Comparison of ENCODE assay signal across 17 mouse cellular contexts in genomic region chr11:95814101-95814500, GRCm38 (mm10). TPM values are rescaled to one million over a fixed set of nuclear protein-coding genes. Genes with fewer than 3 reads are reported as not detected.
"Had no signal": no experiment of that assay in that cellular context is flagged by ENCODE, and none has a peak within 500 bp of the region (broad histone marks: within the 10 kb centered on the region; RNA-seq: fewer than 3 reads in every experiment).

No protein-coding gene starts in this region.

- H3K27ac ChIP-seq: neural tube, embryonic 13.5 days; neural tube, embryonic 15.5 days; stomach, embryonic 15.5 days; stomach, postnatal 0 days had no signal

- H3K9me3 ChIP-seq: neural tube, embryonic 13.5 days; neural tube, embryonic 15.5 days; stomach, embryonic 15.5 days had no signal

- H3K9ac ChIP-seq: neural tube, embryonic 13.5 days; neural tube, embryonic 15.5 days; stomach, embryonic 15.5 days had no signal

- H3K27me3 ChIP-seq: neural tube, embryonic 13.5 days; neural tube, embryonic 15.5 days; stomach, embryonic 15.5 days had no signal

- H3K4me3 ChIP-seq: neural tube, embryonic 13.5 days; neural tube, embryonic 15.5 days; stomach, embryonic 15.5 days had no signal

- H3K4me1 ChIP-seq: neural tube, embryonic 15.5 days; stomach, embryonic 15.5 days had no signal

- DNase-seq: retina, postnatal 1 day; right cerebral cortex, adult 18-20 months; right cerebral cortex, postnatal 14 days; right cerebral cortex, postnatal 25 days; right cerebral cortex, postnatal 4 days; spleen, adult 18-20 months; thymus, adult 18-20 months; thymus, adult 2 months; thymus, postnatal 14 days; thymus, postnatal 25 days; thymus, postnatal 36 days; thymus, postnatal 4 days had no signal

- H3K36me3 ChIP-seq: neural tube, embryonic 13.5 days; neural tube, embryonic 15.5 days; stomach, embryonic 15.5 days had no signal

- H3K4me2 ChIP-seq: neural tube, embryonic 13.5 days; neural tube, embryonic 15.5 days; stomach, embryonic 15.5 days had no signal

RNA-seq across cellular contexts. Expression of gene Phospho1, which starts 10.2 kb away (rescaled TPM):
- polyA plus RNA-seq: neural tube, embryonic 13.5 days; stomach, embryonic 14.5 days had no signal
